Mouse (Mus musculus): ENCODE data around the gene Rapgef2.
A peak's percentile ranks its signal among the peaks of the same experiment; 100 is the strongest.
"Not testable (repeated sequence)": the region's sequence is repeated elsewhere in the genome, so short reads cannot be mapped to it uniquely, and the experiment has no call there.

Gene Rapgef2

DNA sequence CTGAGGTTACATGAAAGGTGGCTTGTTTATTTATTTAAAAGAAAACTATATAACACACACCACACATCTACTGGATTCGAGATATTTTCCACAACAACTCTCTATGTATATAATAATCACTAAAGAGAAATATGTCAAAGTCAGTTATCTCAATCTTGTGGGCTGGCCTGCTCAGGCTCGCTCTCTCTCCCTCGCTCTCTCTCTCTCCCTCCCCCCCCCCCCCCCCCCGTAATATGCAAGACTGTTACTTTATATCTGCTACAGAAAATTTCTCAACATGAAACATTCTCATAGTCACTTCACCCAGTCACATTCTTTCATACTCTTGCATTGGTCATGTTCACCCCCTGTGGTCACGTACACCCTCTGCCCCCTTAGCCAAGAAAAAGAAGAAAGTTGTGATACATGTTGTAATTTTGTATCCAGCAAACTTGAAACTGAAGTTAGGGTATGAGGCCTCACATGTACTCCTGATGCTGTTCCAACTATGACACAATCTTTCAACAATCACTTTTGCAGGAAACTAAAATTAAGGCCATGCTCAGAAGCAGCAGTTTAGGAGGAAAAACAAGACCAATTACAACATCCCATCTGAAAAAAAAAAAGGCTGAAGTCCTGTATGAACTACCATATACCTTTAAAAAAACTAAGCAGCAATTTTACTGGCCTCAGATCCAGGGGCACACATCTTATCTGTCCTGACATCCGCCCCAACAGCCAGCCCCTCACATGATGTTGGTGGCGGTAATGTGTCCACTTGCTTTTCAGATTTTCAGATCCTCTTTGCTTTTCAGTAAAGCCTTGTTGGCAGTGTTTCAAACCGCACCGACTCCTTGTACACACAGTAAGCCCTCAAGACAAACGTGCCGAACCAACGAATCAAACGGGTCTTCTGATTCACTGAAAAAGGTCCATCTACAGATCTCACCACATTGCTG lies 52.6 kb downstream of the Rapgef2 start:
- no peak for DNase-seq (ENCODE audit: low spot score in 2 of 2)

- DNase-seq (ENCODE audit: low spot score in 2 of 2), result no peak
Observed at GRCm38 (mm10) chr3:79230718-79231117, 55.6 kb downstream of the Rapgef2 start.

DNA sequence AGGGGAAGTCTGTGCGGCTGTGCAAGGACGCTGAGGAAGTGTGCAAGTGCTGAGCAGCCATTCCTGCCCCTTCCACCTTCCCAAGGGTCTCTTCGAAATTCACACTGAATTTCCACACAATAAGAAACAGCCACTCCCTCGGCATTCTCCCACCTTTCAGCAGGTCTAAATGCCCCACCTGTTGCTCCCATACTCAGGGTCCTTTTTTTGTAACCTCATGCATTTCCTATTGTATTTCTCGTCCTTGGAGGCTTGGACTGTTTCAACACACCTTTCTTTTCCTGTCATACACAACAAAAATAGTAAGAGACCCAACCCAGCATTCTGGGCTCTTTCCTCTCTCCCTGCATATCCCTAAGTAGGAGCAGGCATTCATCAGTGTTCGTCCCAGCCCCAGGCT lies 56.8 kb downstream of the Rapgef2 start:
- no peak for DNase-seq (ENCODE audit: low spot score in 2 of 2)

DNA sequence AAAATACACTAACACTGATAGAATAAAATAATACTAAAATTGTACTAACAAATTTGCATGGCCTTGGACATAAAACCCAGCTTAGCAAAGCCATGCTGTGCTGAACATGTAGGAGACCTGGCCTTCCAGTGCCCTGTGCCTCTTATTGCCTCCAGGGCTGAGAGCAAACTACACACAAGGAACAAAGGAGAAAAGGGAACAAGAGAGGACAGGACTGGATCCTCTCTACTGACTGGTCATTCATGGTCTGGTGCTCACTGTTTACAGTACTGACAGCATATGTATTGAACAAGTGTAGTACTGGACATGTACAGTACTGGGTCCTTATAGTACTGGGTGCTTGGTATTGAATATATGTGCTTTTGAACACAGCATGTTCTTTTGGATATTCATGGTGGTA lies 58.0 kb downstream of the Rapgef2 start:
- no peak for DNase-seq (ENCODE audit: low spot score in 2 of 2)

DNA sequence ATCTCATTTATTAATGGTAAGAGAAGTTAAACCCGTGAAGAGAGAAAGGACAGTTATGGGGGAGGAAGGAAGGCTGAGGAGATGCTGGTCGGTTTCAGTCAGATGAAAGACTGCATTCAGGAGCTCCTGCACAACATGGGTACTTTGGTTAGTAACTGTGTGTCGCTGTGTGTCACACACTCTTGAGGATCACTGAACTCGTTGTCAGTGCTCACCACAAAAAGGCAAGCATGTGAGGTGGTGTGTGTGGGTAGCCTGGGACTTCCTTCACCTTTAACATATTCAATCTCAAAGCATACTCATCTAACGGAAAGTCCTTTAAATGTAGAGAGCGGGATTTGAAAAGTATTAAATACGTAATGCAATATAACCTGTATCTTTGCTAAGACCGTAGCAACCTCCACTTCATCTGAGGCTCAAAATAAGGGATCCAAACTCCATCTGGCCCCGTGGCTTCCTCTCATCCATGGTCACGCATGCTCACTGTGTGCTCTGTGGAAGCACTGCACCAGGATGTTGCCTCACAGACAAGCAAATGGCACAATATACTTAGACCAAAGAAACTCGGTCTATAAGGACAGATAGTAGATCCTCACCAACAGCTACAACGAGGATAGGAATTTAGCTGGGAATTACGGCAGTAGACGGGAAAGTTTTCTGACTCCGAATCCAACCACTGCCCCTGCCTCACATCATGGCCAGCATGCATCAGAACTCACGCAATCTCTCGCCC lies 58.8 kb downstream of the Rapgef2 start:
- no peak for DNase-seq (ENCODE audit: low spot score in 2 of 2)

DNA sequence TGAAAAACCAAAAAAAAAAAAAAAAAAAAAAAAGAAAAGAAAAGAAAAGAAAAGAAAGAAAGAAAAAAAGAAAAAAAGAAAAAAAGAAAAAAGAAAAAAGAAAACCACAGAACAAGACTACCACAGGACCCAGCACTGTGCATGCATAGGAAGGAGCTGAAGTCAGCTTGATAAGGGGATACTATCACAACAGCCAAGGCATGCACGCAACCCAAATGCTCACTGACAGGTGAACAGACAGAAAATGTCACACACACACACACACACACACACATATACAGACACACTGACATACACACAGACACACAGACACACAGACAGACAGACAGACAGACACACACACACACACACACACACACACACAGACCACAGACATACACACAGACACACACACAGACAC lies 59.5 kb downstream of the Rapgef2 start:
- DNase-seq (ENCODE audit: low spot score in 2 of 2), result not testable (repeated sequence)

- DNase-seq (ENCODE audit: low spot score in 2 of 2), result no peak
Observed at GRCm38 (mm10) chr3:79225888-79226287, 60.4 kb downstream of the Rapgef2 start.

DNA sequence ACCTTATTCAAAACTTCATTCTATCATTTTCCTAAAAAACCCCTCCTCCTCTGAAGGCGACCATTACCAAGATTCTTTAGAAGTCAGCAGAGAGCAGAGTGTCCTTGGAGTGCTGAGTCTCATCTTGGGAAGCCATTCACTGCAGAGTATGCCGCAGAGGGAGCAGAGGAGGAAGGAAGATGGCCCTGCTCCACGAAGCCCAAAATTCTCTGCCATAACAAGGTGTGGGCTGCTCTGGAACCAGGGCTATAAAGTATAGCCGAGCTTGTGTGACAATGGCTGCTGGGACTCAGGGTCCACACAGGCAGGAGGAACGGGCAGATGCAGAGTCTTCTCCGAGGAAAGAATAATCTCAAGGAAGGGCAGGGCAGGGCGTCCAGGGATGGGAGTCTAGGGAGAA lies 62.0 kb downstream of the Rapgef2 start:
- no peak for DNase-seq (ENCODE audit: low spot score in 2 of 2)

- DNase-seq (ENCODE audit: low spot score in 2 of 2), result no peak
Observed at GRCm38 (mm10) chr3:79223281-79223680, 63.0 kb downstream of the Rapgef2 start.

DNA sequence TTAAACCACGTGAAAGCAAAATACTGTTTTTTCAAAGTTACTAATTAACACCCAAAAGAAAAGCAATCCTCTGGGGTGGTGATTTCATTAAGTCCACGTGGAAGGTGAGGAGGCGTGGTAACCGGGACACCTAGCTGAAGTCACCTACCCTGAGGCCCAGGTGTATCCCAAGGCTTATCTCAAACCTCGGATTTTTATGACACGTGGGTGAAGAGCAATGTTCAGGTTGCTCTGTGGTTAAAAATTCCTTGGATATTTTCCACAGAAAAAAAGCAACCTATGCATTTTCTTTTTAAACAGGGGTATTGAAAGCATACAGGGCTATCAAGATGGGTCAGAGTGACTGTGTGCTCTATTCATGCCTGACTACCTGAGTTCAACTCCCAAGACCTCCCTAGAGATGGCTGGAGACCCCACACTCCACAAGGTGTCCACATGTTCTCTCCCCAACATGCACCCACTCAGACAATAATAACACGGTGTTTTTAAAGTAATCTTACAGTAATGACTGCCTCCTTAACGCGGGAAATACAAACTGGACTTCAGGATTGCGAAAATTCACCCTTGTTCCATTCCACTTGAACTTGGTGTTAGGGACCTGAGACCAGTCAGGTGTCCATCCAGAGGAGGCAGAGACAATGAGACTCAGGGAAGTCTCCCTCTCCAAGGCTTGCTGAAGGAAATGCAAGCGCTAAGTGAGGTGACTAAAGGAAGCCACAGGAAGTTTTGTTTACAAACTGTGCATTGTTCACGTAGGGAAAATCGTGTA lies 63.9 kb downstream of the Rapgef2 start:
- no peak for DNase-seq (ENCODE audit: low spot score in 2 of 2)

DNA sequence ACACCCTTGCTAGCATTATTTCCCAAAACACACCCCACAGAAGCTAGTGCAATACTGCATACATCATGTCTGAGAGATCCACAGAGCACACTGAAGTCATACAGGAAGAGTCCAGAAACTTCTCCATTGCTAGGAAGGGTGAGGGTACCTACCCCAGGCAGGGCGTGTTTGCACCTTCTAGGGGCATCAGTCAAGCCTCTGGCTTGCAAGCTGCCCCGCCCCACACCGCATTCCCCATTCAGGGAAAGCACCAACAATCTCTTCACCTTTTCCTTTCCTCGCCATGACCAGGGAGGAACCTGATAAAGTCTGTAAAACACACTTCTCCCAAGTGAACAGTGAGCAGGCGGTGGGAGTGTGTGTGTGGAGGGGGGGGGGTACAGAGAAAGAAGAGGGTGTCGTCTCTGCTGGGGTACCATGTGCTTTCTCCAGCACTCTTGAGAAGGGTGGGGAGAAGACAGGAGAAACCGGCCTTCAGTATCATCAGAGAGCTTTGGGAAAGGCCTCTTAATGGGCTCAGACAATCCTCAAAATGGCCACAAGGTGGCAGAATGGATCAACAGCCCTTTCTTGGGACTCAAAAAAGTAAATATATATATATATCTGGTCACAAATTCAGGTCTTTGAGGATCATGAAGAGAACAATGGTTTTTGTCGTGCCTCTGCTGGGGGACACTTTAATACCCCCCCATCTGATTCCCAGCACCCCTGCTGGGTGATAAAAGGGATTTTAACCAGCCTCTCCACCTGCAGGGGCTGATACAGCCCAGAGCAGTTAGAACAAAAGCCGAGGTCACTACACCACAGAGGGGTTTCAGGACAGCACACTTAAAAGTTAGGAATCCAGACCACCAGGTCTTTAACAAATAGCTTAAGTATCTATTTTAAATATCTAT lies 64.8 kb downstream of the Rapgef2 start:
- peak in 1 of 2 experiments; percentile 36 for DNase-seq (ENCODE audit: low spot score in 2 of 2)

DNA sequence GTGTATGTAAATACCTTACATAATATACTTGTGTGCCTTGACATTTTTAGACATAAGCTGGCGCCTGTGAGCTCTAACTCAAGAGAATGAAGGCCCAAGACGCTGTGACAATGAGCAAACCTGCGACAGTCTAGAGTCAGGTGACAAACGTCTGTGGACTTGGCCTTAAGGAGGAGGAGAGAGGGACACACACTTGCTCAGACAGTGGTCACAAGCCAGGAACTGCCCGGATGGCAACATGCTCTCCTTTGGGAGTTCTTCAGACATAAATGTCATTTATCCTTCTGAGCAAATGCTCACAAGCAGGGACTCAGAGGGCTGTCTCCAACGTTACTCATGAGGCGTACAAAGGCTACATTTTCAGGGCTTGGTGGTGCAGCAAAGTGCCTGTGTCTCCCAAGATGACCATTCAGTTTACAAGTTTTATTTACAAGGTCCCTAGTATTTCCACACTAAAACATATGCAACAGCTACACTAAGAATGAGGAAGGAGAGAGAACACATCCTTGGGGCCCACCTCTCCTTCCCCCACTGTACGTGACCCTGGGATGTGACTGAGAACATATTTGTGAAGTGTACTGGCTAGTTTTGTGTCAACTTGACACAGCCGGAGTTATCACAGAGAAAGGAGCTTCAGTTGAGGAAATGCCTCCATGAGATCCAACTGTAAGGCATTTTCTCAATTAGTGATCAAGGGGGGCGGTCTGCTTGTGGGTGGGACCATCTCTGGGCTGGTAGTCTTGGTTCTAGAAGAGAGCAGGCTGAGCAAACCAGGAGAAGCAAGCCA lies 67.0 kb downstream of the Rapgef2 start:
- no peak for DNase-seq (ENCODE audit: low spot score in 2 of 2)

- DNase-seq (ENCODE audit: low spot score in 2 of 2), result no peak
Observed at GRCm38 (mm10) chr3:79218566-79219051, 67.7 kb downstream of the Rapgef2 start.

- no peak for DNase-seq (ENCODE audit: low spot score in 2 of 2)
Observed at GRCm38 (mm10) chr3:79210243-79210642, 76.1 kb downstream of the Rapgef2 start.

DNA sequence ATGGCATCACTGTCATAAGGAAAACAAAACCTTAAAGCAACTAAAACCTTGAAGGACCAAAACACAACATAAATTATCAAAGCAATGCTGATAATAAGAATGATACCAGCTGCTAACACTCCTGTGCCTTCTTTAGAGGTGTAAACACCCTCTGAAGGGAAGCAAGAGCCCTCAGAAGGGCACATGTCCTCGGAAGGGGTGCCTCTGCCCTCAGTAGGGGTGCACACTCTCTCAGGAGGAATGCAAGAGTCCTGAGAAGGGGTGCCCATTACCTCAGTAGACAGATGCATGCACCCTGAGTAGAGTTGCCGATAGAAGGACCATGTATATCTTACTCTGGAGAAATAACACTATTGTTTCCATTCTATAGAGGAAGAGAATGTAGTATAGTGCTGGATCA lies 79.1 kb downstream of the Rapgef2 start:
- no peak for DNase-seq (ENCODE audit: low spot score in 2 of 2)

DNA sequence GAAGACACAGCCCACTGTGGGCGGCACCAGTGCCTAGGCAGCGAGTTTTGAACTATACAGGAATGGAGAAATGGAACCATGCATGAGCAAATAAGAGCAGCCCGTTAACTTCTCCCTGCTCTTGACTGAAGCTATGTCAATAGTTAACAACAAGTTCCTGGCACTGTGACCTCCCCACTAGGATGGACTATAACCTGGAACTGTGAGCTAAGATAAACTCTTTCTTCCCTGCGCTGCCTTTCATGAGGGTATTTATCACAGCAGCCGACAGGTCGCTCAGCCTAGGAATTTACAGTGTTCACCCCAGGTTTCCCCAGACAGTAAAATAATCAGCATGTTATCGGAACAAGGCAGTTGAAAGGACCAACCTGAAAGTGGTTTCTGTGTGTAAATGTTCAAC lies 79.8 kb downstream of the Rapgef2 start:
- no peak for DNase-seq (ENCODE audit: low spot score in 2 of 2)

DNA sequence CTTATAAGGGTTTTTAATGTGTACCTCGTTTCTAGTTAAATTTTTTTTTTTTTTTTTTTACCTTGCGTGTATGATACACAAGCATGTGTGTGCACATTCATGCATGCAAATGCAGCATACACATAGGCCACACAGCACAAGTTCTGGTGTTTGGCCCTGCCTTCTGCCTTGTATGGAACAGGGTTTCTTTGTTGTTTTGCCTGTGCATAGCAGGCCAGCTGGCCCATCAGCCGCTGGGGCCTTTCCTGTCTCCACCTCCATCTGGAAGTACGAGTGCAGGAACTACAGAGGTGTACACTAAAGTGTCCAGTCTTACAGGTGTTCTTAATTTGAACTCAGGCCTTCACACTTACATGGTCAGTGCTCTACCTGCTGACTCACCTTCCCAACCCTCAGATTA lies 80.3 kb downstream of the Rapgef2 start:
- no peak for DNase-seq (ENCODE audit: low spot score in 2 of 2)

DNA sequence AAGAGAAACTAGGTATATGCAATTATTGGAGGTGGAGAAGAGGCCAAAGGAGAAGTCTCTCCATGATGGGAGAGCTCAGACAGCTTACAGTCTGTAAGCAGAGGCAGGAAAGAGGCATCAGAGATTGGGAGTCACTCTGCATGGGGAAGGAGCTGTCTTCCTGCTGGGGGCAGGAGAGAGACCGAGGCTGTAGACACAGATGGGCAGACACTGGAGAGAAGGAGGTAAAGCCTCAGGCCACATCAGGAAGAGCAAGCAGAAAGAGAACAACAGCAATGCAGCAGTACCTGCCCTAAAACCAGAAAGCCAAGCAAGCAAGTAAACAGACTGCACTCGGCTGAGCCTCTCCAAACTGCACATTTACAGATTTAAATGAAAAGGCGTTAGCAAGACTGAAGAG lies 81.2 kb downstream of the Rapgef2 start:
- no peak for DNase-seq (ENCODE audit: low spot score in 2 of 2)

DNA sequence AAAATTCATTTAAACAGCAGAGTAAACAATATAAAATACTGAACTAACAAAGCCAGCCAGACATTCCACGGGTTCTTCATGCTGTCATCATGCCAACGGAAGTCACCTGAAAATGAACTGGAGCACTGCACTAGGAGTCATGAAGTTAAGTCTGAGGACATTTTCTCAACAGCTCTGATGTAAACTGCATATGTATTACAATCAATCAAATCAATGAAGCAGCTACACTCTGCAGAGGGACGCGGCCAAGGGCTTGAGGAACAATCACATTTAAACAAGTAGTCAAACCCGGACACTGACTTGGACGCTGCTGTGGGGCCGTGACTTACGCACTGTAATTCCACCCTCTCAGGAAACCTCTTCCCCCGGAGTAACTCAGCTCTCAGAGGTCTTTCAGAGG lies 82.1 kb downstream of the Rapgef2 start:
- no peak for DNase-seq (ENCODE audit: low spot score in 2 of 2)

GRCm38 (mm10) chr3:79203821-79204220 lies 82.5 kb downstream of the Rapgef2 start:
- no peak for DNase-seq (ENCODE audit: low spot score in 2 of 2)

Data from spleen, postnatal 14 days (tissue).